Mouse (Mus musculus): ENCODE results near the gene H2-DMb2. TPM values are rescaled to one million over a fixed set of nuclear protein-coding genes. Genes with fewer than 3 reads are reported as not detected.
A peak's percentile ranks its signal among the peaks of the same experiment; 100 is the strongest.

Gene H2-DMb2
- polyA plus RNA-seq, 1 experiment from 2014 or later: not detected

- H3K36me3 ChIP-seq: no peaks in the 10 kb centered on the region
- no peaks in the 10 kb centered on the region for H3K4me1 ChIP-seq (replicated peaks)
- no peak overlapping the region for H3K4me2 ChIP-seq
- ATAC-seq (ENCODE audit: insufficient number of reproducible peaks, low FRiP score): no peak
- H3K9ac ChIP-seq: no peak overlapping the region
- peaks cover 17% of the 10 kb centered on the region for H3K9me3 ChIP-seq (replicated peaks)
- 0% methylated on average over 2 of the region's 2 CpGs for WGBS
- H3K4me3 ChIP-seq: no peak overlapping the region
- H3K27me3 ChIP-seq (replicated peaks): peaks cover 5% of the 10 kb centered on the region
- no peak overlapping the region for H3K27ac ChIP-seq (ENCODE audit: poor library complexity, severe bottlenecking)
Measured at GRCm38 (mm10) chr17:34169279-34169678, 26.2 kb downstream of the H2-DMb2 start.

GRCm38 (mm10) chr17:34170487-34170876, 27.4 kb downstream of the H2-DMb2 start:
- no peak overlapping the region for H3K4me3 ChIP-seq
- H3K4me1 ChIP-seq (replicated peaks): no peaks in the 10 kb centered on the region
- H3K9ac ChIP-seq: no peak overlapping the region
- H3K4me2 ChIP-seq: no peak overlapping the region
- H3K27ac ChIP-seq (ENCODE audit: poor library complexity, severe bottlenecking): no peak overlapping the region
- H3K36me3 ChIP-seq: no peaks in the 10 kb centered on the region
- WGBS: 21% methylated on average over 4 of the region's 4 CpGs
- H3K27me3 ChIP-seq (replicated peaks): peaks cover 6% of the 10 kb centered on the region
- peaks cover 14% of the 10 kb centered on the region for H3K9me3 ChIP-seq (replicated peaks)
- no peak for ATAC-seq (ENCODE audit: insufficient number of reproducible peaks, low FRiP score)

- Histone ChIP-seq H3K4me2 (no peak overlapping the region), H3K9me3 (replicated peaks) (peaks cover 9% of the 10 kb centered on the region), H3K27ac (ENCODE audit: poor library complexity, severe bottlenecking) (no peak overlapping the region), H3K4me3 (no peak overlapping the region), H3K36me3 (no peaks in the 10 kb centered on the region), H3K4me1 (replicated peaks) (no peaks in the 10 kb centered on the region), H3K9ac (no peak overlapping the region), H3K27me3 (replicated peaks) (peaks cover 6% of the 10 kb centered on the region)
- ATAC-seq (ENCODE audit: insufficient number of reproducible peaks, low FRiP score): no peak
- 36% methylated on average over 13 of the region's 13 CpGs for WGBS
Measured at GRCm38 (mm10) chr17:34170877-34171498, 27.9 kb downstream of the H2-DMb2 start.

- Histone ChIP-seq H3K9me3 (replicated peaks) (peaks cover 18% of the 10 kb centered on the region), H3K4me3 (no peak overlapping the region), H3K36me3 (no peaks in the 10 kb centered on the region), H3K9ac (no peak overlapping the region), H3K27me3 (replicated peaks) (peaks cover 6% of the 10 kb centered on the region), H3K4me1 (replicated peaks) (no peaks in the 10 kb centered on the region), H3K4me2 (no peak overlapping the region), H3K27ac (ENCODE audit: poor library complexity, severe bottlenecking) (no peak overlapping the region)
- ATAC-seq (ENCODE audit: insufficient number of reproducible peaks, low FRiP score): no peak
- 89% methylated on average over 5 of the region's 5 CpGs for WGBS
Measured at GRCm38 (mm10) chr17:34172528-34172927, 29.4 kb downstream of the H2-DMb2 start.

- Histone ChIP-seq H3K27me3 (replicated peaks) (peaks cover 6% of the 10 kb centered on the region), H3K4me3 (no peak overlapping the region), H3K36me3 (no peaks in the 10 kb centered on the region), H3K4me2 (no peak overlapping the region), H3K9ac (no peak overlapping the region), H3K27ac (ENCODE audit: poor library complexity, severe bottlenecking) (no peak overlapping the region), H3K4me1 (replicated peaks) (no peaks in the 10 kb centered on the region), H3K9me3 (replicated peaks) (peaks cover 18% of the 10 kb centered on the region)
- 53% methylated on average over 1 of the region's 1 CpGs for WGBS
- no peak for ATAC-seq (ENCODE audit: insufficient number of reproducible peaks, low FRiP score)
Measured at GRCm38 (mm10) chr17:34174075-34174474, 31.0 kb downstream of the H2-DMb2 start.

GRCm38 (mm10) chr17:34177179-34177578, 34.1 kb downstream of the H2-DMb2 start:
- H3K9me3 ChIP-seq (replicated peaks): peaks cover 18% of the 10 kb centered on the region
- no peak for ATAC-seq (ENCODE audit: insufficient number of reproducible peaks, low FRiP score)
- no peaks in the 10 kb centered on the region for H3K4me1 ChIP-seq (replicated peaks)
- 64% methylated on average over 4 of the region's 4 CpGs for WGBS
- no peak overlapping the region for H3K4me2 ChIP-seq
- no peak overlapping the region for H3K9ac ChIP-seq
- H3K36me3 ChIP-seq: no peaks in the 10 kb centered on the region
- no peak overlapping the region for H3K27ac ChIP-seq (ENCODE audit: poor library complexity, severe bottlenecking)
- no peak overlapping the region for H3K4me3 ChIP-seq
- peaks cover 6% of the 10 kb centered on the region for H3K27me3 ChIP-seq (replicated peaks)

GRCm38 (mm10) chr17:34179019-34179418, 35.9 kb downstream of the H2-DMb2 start:
- Histone ChIP-seq H3K27ac (ENCODE audit: poor library complexity, severe bottlenecking) (no peak overlapping the region), H3K9me3 (replicated peaks) (peaks cover 12% of the 10 kb centered on the region), H3K4me2 (no peak overlapping the region), H3K4me1 (replicated peaks) (no peaks in the 10 kb centered on the region), H3K9ac (no peak overlapping the region), H3K36me3 (no peaks in the 10 kb centered on the region), H3K4me3 (no peak overlapping the region), H3K27me3 (replicated peaks) (peaks cover 22% of the 10 kb centered on the region)
- 57% methylated on average over 6 of the region's 6 CpGs for WGBS
- ATAC-seq (ENCODE audit: insufficient number of reproducible peaks, low FRiP score): no peak

GRCm38 (mm10) chr17:34179913-34180859, 37.1 kb downstream of the H2-DMb2 start:
- ATAC-seq (ENCODE audit: insufficient number of reproducible peaks, low FRiP score): no peak

GRCm38 (mm10) chr17:34183564-34184219, 40.6 kb downstream of the H2-DMb2 start:
- no peak overlapping the region for H3K9ac ChIP-seq
- H3K4me2 ChIP-seq: no peak overlapping the region
- peaks cover 57% of the 10 kb centered on the region for H3K27me3 ChIP-seq (replicated peaks)
- no peaks in the 10 kb centered on the region for H3K36me3 ChIP-seq
- H3K9me3 ChIP-seq (replicated peaks): peaks cover 2% of the 10 kb centered on the region; the same call in 1 of the 2 replicates
- H3K4me1 ChIP-seq (replicated peaks): peaks cover 14% of the 10 kb centered on the region
- no peak overlapping the region for H3K4me3 ChIP-seq
- H3K27ac ChIP-seq (ENCODE audit: poor library complexity, severe bottlenecking): no peak overlapping the region
- ATAC-seq (ENCODE audit: insufficient number of reproducible peaks, low FRiP score): no peak
- 61% methylated on average over 15 of the region's 15 CpGs for WGBS

More at GRCm38 (mm10) chr17:34179913-34180859, 37.1 kb downstream of the H2-DMb2 start:
- peaks cover 12% of the 10 kb centered on the region for H3K9me3 ChIP-seq (replicated peaks)
- no peak overlapping the region for H3K4me2 ChIP-seq
- 69% methylated on average over 13 of the region's 13 CpGs for WGBS
- no peaks in the 10 kb centered on the region for H3K36me3 ChIP-seq
- H3K4me1 ChIP-seq (replicated peaks): no peaks in the 10 kb centered on the region
- no peak overlapping the region for H3K27ac ChIP-seq (ENCODE audit: poor library complexity, severe bottlenecking)
- no peak overlapping the region for H3K9ac ChIP-seq
- peaks cover 29% of the 10 kb centered on the region for H3K27me3 ChIP-seq (replicated peaks)
- H3K4me3 ChIP-seq: no peak overlapping the region

- Histone ChIP-seq H3K4me1 (replicated peaks) (peaks cover 14% of the 10 kb centered on the region), H3K27ac (ENCODE audit: poor library complexity, severe bottlenecking) (no peak overlapping the region), H3K4me3 (no peak overlapping the region), H3K36me3 (no peaks in the 10 kb centered on the region), H3K9me3 (replicated peaks) (peaks cover 2% of the 10 kb centered on the region; the same call in 1 of the 2 replicates), H3K4me2 (no peak overlapping the region), H3K27me3 (replicated peaks) (peaks cover 75% of the 10 kb centered on the region), H3K9ac (no peak overlapping the region)
- WGBS: 78% methylated on average over 9 of the region's 9 CpGs
- ATAC-seq (ENCODE audit: insufficient number of reproducible peaks, low FRiP score): no peak
Measured at GRCm38 (mm10) chr17:34185526-34185925, 42.4 kb downstream of the H2-DMb2 start.

GRCm38 (mm10) chr17:34186885-34187260, 43.8 kb downstream of the H2-DMb2 start:
- H3K27ac ChIP-seq (ENCODE audit: poor library complexity, severe bottlenecking): no peak overlapping the region
- 4% methylated on average over 14 of the region's 14 CpGs for WGBS
- H3K27me3 ChIP-seq (replicated peaks): peaks cover 89% of the 10 kb centered on the region

More at GRCm38 (mm10) chr17:34186885-34187260, 43.8 kb downstream of the H2-DMb2 start:
- ATAC-seq (ENCODE audit: insufficient number of reproducible peaks, low FRiP score): no peak
- H3K9me3 ChIP-seq (replicated peaks): no peaks in the 10 kb centered on the region
- peak overlapping the region; percentile 55 for H3K4me3 ChIP-seq
- H3K9ac ChIP-seq: peak overlapping the region; percentile 58
- no peaks in the 10 kb centered on the region for H3K36me3 ChIP-seq
- H3K4me2 ChIP-seq: peak overlapping the region; percentile 86
- peaks cover 14% of the 10 kb centered on the region for H3K4me1 ChIP-seq (replicated peaks)

Data from heart, embryonic 12.5 days (tissue).